Comparison of ENCODE assay signal across 7 mouse cellular contexts in the genomic region with DNA sequence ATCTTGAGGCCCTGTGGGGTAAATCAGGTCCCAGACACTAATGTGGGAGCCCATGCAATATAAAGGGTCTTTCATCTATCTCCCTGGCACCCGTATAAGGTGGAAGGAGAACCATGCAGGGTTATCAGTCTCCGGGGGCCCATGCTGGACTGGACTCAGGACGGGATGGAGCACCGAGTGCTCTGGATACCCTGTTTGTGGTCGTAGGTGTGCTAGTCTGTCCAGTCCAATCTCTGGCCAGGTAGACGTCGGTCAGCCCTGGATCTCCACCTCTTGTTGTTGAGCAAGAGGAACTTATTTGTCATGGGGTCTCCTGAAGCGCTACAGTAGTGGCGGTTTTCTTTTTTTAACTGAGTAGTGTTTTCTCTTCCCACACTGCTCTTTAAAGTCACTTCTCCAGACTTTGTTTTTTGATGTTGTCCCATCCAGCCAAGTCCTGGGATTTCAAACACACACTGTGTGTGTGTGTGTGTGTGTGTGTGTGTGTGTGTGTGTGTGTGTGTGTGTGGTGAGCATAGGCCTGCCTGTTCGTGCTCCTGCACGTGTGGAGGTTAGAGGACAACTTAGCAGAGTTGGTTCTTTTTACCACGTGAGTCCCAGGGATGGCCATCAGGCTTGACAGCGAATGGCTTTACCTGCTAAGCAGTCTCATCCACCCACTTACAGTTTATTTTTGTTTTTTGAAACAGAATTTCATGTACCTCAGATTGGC. TPM values are rescaled to one million over a fixed set of nuclear protein-coding genes. Genes with fewer than 3 reads are reported as not detected.
A peak's percentile ranks its signal among the peaks of the same experiment; 100 is the strongest.
DNase-seq lines count a peak whose midpoint lies in the region; ATAC-seq lines count a peak whose summit lies in the region.

No protein-coding gene starts in this region.

- H3K36me3 ChIP-seq in lung, embryonic 15.5 days = peaks cover 21% of the 10 kb centered on the region; the same call in 1 of the 2 replicates
- peaks cover 14% of the 10 kb centered on the region; the same call in 1 of the 2 replicates for H3K36me3 ChIP-seq in embryonic facial prominence, embryonic 13.5 days
- H3K36me3 ChIP-seq in limb, embryonic 11.5 days (ENCODE audit: control insufficient read depth, insufficient read depth, low read length) = peaks cover 2% of the 10 kb centered on the region; the same call in 1 of the 2 replicates
- peaks cover 3% of the 10 kb centered on the region; the same call in 1 of the 2 replicates for H3K36me3 ChIP-seq in splenic B cell, adult 2 months (ENCODE audit: control insufficient read depth, insufficient read depth, low read length, poor library complexity, severe bottlenecking)

- no peaks in the 10 kb centered on the region for H3K9me3 ChIP-seq in lung, embryonic 15.5 days
- H3K9me3 ChIP-seq in embryonic facial prominence, embryonic 13.5 days = no peaks in the 10 kb centered on the region
- H3K9me3 ChIP-seq in limb, embryonic 11.5 days (ENCODE audit: control insufficient read depth, low read length) = no peaks in the 10 kb centered on the region

- no peak for ATAC-seq in lung, embryonic 15.5 days (ENCODE audit: borderline replicate concordance, extremely low read depth, low FRiP score, low TSS enrichment)
- ATAC-seq in embryonic facial prominence, embryonic 13.5 days (ENCODE audit: insufficient number of reproducible peaks, insufficient read depth, low FRiP score, low TSS enrichment, low read depth) = no peak
- ATAC-seq in limb, embryonic 11.5 days (ENCODE audit: insufficient number of reproducible peaks, low FRiP score, low TSS enrichment, low read depth) = no peak
- ATAC-seq in monocyte, adult 5-6 weeks (replicated peaks; ENCODE audit: insufficient number of reproducible peaks, low FRiP score, low TSS enrichment, poor library complexity, severe bottlenecking) = no peak

- DNase-seq in lung, postnatal 36 days = no peak
- DNase-seq in limb, embryonic 11.5 days (ENCODE audit: low spot score) = no peak
- peak; percentile 9 for DNase-seq in splenic B cell, adult 2 months (ENCODE audit: low read depth, low spot score)
- DNase-seq in lung, postnatal 4 days = no peak

- peak overlapping the region; percentile 98 for H3K4me3 ChIP-seq in lung, embryonic 15.5 days
- peak overlapping the region; percentile 99 for H3K4me3 ChIP-seq in embryonic facial prominence, embryonic 13.5 days
- H3K4me3 ChIP-seq in limb, embryonic 11.5 days (ENCODE audit: low read depth, low read length) = peak overlapping the region; percentile 100

- H3K27ac ChIP-seq in lung, embryonic 15.5 days = no peak overlapping the region
- H3K27ac ChIP-seq in embryonic facial prominence, embryonic 13.5 days = no peak overlapping the region
- no peak overlapping the region for H3K27ac ChIP-seq in limb, embryonic 11.5 days (replicated peaks; ENCODE audit: low read depth, low read length)

- peak overlapping the region; percentile 86 for H3K4me2 ChIP-seq in lung, embryonic 15.5 days
- H3K4me2 ChIP-seq in embryonic facial prominence, embryonic 13.5 days = peak overlapping the region; percentile 82
- H3K4me2 ChIP-seq in limb, embryonic 11.5 days (ENCODE audit: low read depth, severe bottlenecking) = peak overlapping the region; percentile 64

- peak overlapping the region; percentile 96 for H3K9ac ChIP-seq in lung, embryonic 15.5 days
- peak overlapping the region; percentile 94 for H3K9ac ChIP-seq in embryonic facial prominence, embryonic 13.5 days
- H3K9ac ChIP-seq in limb, embryonic 11.5 days (ENCODE audit: low read length) = peak overlapping the region; percentile 95

- peaks cover 32% of the 10 kb centered on the region for H3K4me1 ChIP-seq in lung, embryonic 15.5 days
- H3K4me1 ChIP-seq in embryonic facial prominence, embryonic 13.5 days = peaks cover 44% of the 10 kb centered on the region
- peaks cover 8% of the 10 kb centered on the region; the same call in 1 of the 2 replicates for H3K4me1 ChIP-seq in limb, embryonic 11.5 days (ENCODE audit: control insufficient read depth, insufficient read depth, low read length)

- WGBS in lung, embryonic 15.5 days = 28% methylated on average over 13 of the region's 13 CpGs
- WGBS in embryonic facial prominence, embryonic 13.5 days = 46% methylated on average over 13 of the region's 13 CpGs
- 51% methylated on average over 13 of the region's 13 CpGs for WGBS in limb, embryonic 11.5 days

- no peaks in the 10 kb centered on the region for H3K27me3 ChIP-seq in lung, embryonic 15.5 days
- no peaks in the 10 kb centered on the region for H3K27me3 ChIP-seq in embryonic facial prominence, embryonic 13.5 days
- H3K27me3 ChIP-seq in limb, embryonic 11.5 days (ENCODE audit: control insufficient read depth, insufficient read depth, low read length) = no peaks in the 10 kb centered on the region
- H3K27me3 ChIP-seq in splenic B cell, adult 2 months (ENCODE audit: control insufficient read depth, insufficient read depth, low read length, poor library complexity, severe bottlenecking) = no peaks in the 10 kb centered on the region

RNA-seq across cellular contexts. Expression of a gene that starts 1.4 kb away (rescaled TPM):
- polyA plus RNA-seq in lung, embryonic 15.5 days (2015; fragmentation: Nextera tagmentation; extraction: Ambion mirVana) = 10.7 and 12.5 TPM in 2 replicates
- polyA plus RNA-seq in embryonic facial prominence, embryonic 13.5 days (2015; fragmentation: Nextera tagmentation; extraction: Ambion mirVana) = 14.5 and 15.2 TPM in 2 replicates
- polyA plus RNA-seq in limb, embryonic 11.5 days (2014; fragmentation: Nextera tagmentation; extraction: Ambion mirVana) = 12.2 and 12.9 TPM in 2 replicates
- total RNA-seq in monocyte, adult 5-6 weeks (2017) = 6.5 to 17.5 TPM (median 11.3 TPM) in 3 replicates

RNA-seq across cellular contexts. Expression of a gene that starts 1.6 kb away (rescaled TPM):
- 38.9 and 41.0 TPM in 2 replicates for polyA plus RNA-seq in lung, embryonic 15.5 days (2015; fragmentation: Nextera tagmentation; extraction: Ambion mirVana)
- polyA plus RNA-seq in embryonic facial prominence, embryonic 13.5 days (2015; fragmentation: Nextera tagmentation; extraction: Ambion mirVana) = 40.0 and 45.5 TPM in 2 replicates
- polyA plus RNA-seq in limb, embryonic 11.5 days (2014; fragmentation: Nextera tagmentation; extraction: Ambion mirVana) = 70.1 and 71.3 TPM in 2 replicates
- total RNA-seq in monocyte, adult 5-6 weeks (2017) = 39.1 to 56.7 TPM (median 53.9 TPM) in 3 replicates
